Mouse (Mus musculus) layer of hippocampus, adult 2 months (tissue): ENCODE measurements around the gene Vdac1. TPM values are rescaled to one million over a fixed set of nuclear protein-coding genes. Genes with fewer than 3 reads are reported as not detected.
A peak's percentile ranks its signal among the peaks of the same experiment; 100 is the strongest.
"Not testable (repeated sequence)": the region's sequence is repeated elsewhere in the genome, so short reads cannot be mapped to it uniquely, and the experiment has no call there.

ENCODE experiments used
- DNase-seq, 2 experiments: peaks; one replicate each; pipeline ENCODE4 v3.0.0; 2022; ENCODE audit warnings: low spot score in 2 of 2
- H3K27ac ChIP-seq: fragments of 200-600 bp; 2 replicates; pipeline ENCODE4 v1.8.1; 2022
- H3K4me3 ChIP-seq: fragments of 200-600 bp; 2 replicates; pipeline ENCODE4 v1.8.1; 2022; ENCODE audit warnings: mild to moderate bottlenecking
- CTCF ChIP-seq: fragments of 200-600 bp; conservative IDR thresholded peaks from 2 replicates; pipeline ENCODE4 v1.8.1; 2022; ENCODE audit warnings: antibody characterized with exemption, mild to moderate bottlenecking, moderate library complexity
- total RNA-seq, 2 experiments: library from RNA; stranded (reverse); gene quantifications; 2 replicates each; pipeline ENCODE4 v1.2.3; 2021

Vdac1 gene
- total RNA-seq, 2 experiments from 2014 or later: 513 to 524 TPM

DNA sequence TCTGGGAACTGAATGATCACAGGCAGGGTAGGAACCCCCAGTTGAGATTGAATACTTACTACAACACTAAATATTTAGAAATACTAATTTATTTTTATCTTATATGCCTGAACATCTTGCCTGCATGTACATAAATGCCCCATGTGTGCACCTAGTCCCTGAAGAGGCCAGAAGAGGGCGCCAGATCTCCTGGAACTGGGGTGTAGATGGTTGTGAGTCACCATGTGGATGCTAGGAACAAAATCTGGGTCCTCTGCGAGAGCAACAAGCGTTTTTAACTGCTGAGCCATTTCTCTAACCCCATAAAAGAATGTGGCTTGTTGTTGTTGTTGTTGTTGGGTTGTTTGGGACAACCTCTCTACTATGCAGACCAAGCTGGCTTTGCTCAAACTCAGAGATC is 11.9 kb upstream of the Vdac1 start:
- no peak overlapping the region for H3K27ac ChIP-seq
- TF ChIP-seq CTCF: peak; percentile 50
- no peak overlapping the region for H3K4me3 ChIP-seq

GRCm38 (mm10) chr11:52350924-52351323 is 9.7 kb upstream of the Vdac1 start:
- H3K27ac ChIP-seq: no peak overlapping the region
- peak; percentile 51 for TF ChIP-seq CTCF
- no peak for DNase-seq
- no peak overlapping the region for H3K4me3 ChIP-seq

More for the DNA sequence above, 11.9 kb upstream of the Vdac1 start:
- no peak for DNase-seq

DNA sequence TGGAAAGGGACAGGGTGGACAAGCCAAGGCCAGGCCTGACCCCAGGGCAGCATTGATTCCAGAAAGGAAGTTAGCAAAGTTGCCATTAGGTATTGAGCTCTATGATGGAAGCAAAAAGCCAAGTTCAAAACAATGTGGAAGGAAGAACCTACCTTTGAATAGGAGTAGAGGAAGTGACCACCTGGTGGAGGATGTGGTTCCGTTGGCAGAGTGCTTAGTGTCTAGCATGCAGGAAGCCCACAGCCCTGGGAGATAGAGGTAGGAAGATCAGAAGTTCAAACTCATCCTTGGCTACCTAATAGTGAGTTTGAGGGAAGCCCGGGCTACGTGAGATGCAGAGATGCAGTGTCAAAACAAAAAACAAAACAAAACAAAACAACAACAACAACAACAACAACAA is 8.4 kb upstream of the Vdac1 start:
- Histone ChIP-seq H3K27ac (no peak overlapping the region), H3K4me3 (no peak overlapping the region)
- DNase-seq: no peak
- TF ChIP-seq CTCF: no peak

GRCm38 (mm10) chr11:52354644-52355043 is 6.0 kb upstream of the Vdac1 start:
- Histone ChIP-seq H3K27ac (no peak overlapping the region), H3K4me3 (no peak overlapping the region)
- no peak for DNase-seq
- 0 out of 2 replicates have a peak, but pooled peaks have one; percentile 12 for TF ChIP-seq CTCF

DNA sequence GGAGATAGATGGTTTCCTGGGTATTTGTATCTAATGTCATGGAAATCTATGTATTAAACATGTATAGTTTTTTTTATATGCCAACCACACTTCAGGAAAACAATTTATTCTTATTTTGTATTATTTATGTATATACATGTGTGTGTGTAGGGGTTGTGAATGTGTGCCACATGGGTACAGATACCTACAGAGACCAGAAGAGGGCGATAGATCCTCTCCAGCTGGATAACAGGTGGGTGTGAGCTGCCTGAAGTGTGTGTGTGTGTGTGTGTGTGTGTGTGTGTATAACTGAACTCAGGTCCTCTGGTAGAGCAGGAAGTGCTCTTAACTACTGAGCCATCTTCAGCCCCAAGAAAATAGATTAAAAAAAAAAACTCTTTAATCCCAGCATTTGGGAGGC is 5.1 kb upstream of the Vdac1 start:
- TF ChIP-seq CTCF: peak; percentile 23; the same call in 1 of the 2 replicates
- Histone ChIP-seq H3K4me3 (no peak overlapping the region), H3K27ac (no peak overlapping the region)
- no peak for DNase-seq

GRCm38 (mm10) chr11:52357091-52357490 is 3.6 kb upstream of the Vdac1 start:
- H3K27ac ChIP-seq, H3K4me3 ChIP-seq, DNase-seq: not testable (repeated sequence)

GRCm38 (mm10) chr11:52358520-52358919 is 2.1 kb upstream of the Vdac1 start:
- Histone ChIP-seq H3K27ac (peak overlapping the region; percentile 32; the same call in 1 of the 2 replicates), H3K4me3 (no peak overlapping the region)
- TF ChIP-seq CTCF: no peak
- DNase-seq: peak in 1 of 2 experiments; percentile 24

DNA sequence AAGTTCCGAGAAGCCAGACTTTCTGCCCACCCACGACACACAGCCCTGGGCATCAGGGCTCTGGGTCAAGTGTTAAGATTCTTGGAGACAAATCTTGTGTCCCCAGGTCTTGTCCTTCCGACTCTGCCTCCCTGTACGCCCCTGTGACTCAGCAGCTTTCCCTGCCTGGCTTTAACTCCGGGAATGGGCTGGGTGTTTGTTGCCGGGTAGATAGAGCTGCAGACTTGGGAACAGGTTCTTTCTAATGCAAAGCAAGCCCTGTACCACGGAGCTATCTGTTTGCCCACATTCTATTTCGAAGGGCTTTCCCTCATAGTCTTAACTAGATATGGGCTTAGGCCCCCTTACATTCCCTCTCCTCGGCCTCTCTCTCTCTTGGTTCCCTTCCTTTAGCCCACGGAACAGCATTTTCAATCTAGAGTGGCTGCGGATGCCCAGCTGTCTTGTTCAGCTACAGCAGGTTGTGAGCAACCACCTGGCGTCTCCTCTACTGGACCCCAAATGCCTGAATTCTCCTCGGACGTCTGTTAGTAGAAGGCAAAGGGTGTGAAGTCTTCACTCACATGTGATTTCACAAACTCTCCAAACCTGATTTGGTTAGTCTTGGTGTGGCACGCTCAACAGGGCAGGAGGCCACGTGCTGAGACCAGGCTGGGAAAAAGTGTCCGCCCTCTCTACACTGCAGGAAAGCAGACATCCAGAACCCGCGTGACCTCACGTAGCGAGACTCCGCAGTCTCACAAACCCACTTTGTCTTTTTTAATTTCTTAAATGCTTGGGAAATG is 782 bp upstream of the Vdac1 start:
- no peak for TF ChIP-seq CTCF
- peak in 1 of 2 experiments; percentile 23 for DNase-seq

DNA sequence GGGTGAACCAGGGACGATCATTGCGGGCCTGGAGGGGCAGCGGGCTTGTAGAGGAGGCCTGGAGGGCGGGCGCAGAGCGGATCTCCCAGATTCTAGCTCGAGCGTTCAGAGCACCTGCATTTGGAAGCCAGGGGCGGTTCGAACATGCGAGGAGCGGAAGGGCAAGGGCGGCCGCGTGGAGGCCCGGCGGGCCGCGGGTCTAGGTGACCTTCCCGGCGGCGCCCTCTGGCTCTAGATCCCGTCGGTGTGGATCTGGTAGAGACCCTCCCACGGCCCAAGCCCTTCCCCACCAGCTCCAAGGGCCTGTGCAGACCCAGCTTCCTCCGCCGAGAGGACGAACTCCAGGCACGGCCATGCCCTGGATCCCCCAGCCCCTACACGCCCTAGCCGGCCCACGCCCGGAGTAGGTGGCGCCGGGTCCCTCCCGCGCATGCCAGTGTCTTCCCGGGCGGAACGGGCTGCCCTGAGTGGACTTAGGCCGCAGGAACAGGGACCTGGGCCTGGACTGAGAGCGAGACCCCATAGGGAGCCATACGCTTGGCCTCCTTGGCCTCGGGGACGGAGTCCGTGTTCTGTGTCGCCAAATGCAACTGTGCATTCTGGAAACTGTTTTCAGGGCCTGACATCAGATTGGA is 744 bp downstream of the Vdac1 start:
- peak overlapping the region; percentile 99 for H3K27ac ChIP-seq
- H3K4me3 ChIP-seq: peak overlapping the region; percentile 77
- TF ChIP-seq CTCF: no peak

More for the DNA sequence above, 782 bp upstream of the Vdac1 start:
- Histone ChIP-seq H3K4me3 (peak overlapping the region; percentile 77), H3K27ac (peak overlapping the region; percentile 99)

GRCm38 (mm10) chr11:52364376-52364775 is 3.7 kb downstream of the Vdac1 start:
- no peak for DNase-seq
- H3K4me3 ChIP-seq: no peak overlapping the region
- H3K27ac ChIP-seq: peak overlapping the region; percentile 79; the same call in 1 of the 2 replicates
- TF ChIP-seq CTCF: no peak

More for the DNA sequence above, 744 bp downstream of the Vdac1 start:
- DNase-seq: peak in 1 of 2 experiments; percentile 39

DNA sequence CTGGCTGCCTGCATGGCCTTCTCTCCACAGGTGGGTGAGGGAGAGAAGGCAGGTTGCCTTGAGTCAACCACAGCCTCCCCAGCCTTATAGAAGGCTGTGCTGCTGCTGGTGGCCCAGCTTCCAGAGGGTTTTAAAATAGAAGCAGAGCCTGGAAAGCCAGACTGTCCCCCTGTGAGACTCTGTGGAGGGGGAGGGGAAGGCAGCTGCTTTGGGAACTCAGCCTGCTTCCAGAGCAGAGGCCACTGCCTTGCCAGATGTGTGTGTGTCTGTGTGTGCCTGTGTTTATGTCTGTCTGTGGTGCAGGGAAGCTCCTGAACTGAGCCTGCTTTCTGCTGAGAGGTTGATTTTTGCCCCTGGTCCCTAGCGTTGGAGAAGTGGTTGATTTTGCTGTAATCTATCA is 4.5 kb downstream of the Vdac1 start:
- no peak for TF ChIP-seq CTCF
- Histone ChIP-seq H3K4me3 (no peak overlapping the region; the same call in 1 of the 2 replicates), H3K27ac (peak overlapping the region; percentile 79)
- DNase-seq: peak; percentile 35 to 63

DNA sequence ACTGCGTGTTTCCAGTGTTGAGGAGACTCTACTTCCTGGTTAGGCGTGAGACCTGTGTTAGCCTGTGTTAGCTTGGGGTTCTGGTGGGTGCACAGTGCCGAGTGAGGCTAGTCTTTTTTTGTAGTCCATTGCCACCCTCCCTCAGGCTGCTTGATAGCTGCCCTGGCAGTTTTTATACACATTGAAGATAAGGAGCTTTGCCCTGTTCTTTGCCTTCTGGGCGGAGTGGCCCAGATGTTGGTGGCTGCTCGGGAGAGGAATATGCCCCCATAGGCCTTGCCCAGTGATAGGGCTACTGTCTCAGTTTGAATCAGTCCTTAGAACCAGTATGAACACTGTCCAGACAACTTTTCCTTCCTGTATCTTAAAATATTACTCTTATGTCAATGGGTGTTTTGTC is 5.7 kb downstream of the Vdac1 start:
- Histone ChIP-seq H3K27ac (peak overlapping the region; percentile 33; the same call in 1 of the 2 replicates), H3K4me3 (no peak overlapping the region)
- no peak for DNase-seq
- no peak for TF ChIP-seq CTCF

- no peak for DNase-seq
- no peak for TF ChIP-seq CTCF
- H3K4me3 ChIP-seq: no peak overlapping the region
- H3K27ac ChIP-seq: peak overlapping the region; percentile 75
Observed at GRCm38 (mm10) chr11:52368176-52368985, 7.7 kb downstream of the Vdac1 start.
